Mouse (Mus musculus) cerebral cortex, adult 2 months (tissue): Measurements from ENCODE around the gene Inafm2.

ENCODE experiments used
- WGBS: fragments of 180-500 bp; shearing (Covaris S2); methylation state at CpG from one replicate; pipeline ENCODE4 v1.1.7; 2018; 5-methylcytosine and 5-hydroxymethylcytosine counted together

Gene Inafm2

DNA sequence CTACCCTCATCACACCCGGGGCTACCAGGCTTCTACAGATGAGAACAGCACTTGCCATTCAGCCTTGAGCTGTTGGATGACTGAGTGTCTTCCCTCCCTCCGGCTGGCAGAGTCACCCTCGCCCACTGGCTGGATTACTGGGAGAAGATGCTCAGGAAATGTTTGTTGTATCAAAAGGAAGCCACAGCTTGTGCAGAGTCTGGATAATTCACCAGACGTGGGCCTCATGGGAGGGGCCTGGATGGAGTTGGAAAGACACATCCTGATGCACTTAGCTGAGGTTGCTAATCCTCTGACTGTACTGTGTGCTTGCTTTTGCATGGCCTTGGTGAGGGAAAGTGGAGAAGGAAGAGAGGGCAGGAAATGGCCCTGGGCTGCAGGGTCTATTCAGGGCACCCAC is 10.5 kb downstream of the Inafm2 start:
- 64% methylated on average over 4 of the region's 4 CpGs for WGBS

DNA sequence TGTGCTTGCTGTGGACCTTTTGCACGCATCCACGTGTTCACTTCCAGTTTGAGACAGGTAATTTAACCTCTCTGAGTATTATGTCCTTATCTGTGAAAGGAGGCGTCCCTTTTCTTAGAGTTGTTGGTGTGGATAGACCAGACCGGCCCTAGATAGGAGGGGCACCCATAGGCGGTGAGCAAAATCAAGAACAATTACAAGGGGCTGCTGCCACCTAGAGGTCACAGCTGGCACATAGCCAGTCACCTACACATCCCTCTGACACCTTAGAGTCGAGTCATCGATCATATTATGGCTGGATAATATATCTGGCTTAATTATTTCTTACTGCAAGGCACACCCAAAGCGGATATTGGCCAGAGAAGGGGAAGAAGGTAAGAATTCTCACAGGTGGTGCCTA is 14.3 kb downstream of the Inafm2 start:
- 47% methylated on average over 8 of the region's 8 CpGs for WGBS

DNA sequence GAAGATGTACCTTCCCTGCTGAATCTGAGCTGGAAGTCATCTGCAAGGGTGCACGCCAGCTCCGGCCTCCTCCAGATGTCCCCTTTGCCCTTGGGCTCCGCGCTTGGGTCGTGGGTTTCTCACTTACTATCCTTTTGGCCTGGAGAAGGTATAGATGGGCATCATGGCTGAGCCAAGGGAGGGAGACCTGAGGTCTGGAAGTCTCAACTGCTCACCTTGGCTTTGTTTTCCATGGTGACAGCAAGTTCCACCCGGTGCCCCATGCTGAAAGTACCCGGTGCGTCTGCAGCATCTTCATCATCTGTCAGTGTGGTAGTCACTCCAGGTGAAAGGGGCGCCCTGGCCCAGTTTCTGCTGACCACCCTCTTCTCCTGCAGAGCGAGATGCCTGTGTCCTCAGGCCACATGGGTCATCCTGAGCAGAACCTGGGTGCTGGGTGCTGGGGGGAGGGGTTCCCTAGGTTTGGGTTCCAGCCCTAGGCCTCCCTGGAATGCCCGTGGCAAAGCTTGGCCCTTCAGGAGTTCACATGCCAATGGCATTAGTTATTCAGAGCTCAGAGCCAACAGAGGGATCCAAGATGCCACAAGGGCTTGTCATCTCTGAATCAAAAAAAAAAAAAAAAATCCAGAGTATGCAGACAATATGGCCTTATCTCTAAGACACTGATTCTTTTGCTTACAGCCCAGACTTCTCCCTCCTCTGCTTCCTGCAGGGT is 14.9 kb downstream of the Inafm2 start:
- WGBS, result 90% methylated on average over 11 of the region's 11 CpGs

DNA sequence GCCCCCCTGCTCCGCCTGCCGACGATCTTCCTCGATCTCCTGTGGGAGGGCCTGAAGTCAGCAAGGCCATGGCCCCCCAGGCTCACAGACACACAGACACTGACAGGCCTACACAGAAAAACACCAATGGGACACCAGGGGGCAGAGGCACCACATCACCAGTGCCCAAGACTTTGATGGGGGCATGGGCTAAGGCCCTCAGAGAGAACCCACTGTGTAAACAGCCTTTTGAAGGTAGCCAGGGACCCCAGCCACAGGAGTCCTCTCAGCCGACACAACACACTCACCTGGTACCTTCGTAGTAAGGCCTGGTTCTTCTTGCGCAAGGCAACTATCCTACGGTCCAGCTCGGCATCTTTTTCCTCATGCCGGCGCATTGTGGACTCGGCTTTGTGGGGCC is 15.8 kb downstream of the Inafm2 start:
- 85% methylated on average over 12 of the region's 12 CpGs for WGBS

DNA sequence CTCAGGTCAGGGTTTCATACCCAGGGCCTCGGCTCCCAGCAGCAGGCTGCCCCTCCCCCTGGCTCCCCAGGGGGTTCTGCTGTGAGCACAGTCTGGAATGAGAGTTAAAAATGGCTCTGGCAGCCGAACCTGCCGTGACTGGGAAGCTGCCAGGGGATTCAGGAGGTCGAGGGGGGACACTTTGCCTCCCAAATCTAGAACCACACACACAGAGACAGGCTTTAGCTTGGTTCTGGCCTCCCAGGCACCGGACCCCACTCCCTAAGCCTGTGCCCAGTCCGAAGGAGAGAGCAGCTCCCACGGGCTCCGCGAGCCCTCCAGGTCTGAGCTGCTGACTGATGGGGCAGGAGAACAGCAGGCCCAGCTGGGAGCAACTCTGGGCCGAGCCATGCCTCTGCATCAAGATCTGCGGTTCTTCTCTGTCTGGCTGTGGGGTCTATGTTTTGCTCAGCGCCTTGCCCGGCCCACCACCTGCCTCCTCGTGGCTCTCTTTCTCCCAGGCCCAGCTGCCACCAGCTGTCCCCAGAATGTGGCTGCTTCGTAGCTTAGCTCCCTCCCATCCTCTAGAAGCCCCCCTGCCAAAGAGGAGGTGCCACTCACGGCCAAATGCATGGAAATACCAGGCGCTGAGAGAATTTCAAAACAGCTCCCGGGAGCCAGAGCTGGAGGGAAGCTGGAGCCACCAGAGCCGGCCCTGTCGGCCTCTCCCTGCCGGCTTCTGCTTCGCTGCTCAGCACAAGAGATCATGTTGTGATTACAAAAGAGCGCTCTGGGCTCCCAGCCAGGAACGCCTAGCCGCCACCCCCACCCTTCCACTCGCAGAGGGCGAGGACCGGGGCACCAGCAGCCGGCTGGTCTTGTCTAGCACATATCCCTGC is 16.6 kb downstream of the Inafm2 start, which contains the start of gene Ccdc9b:
Ccdc9b (minus strand) TSS at position 756 of the 878 bp plus-strand sequence.
- 10% methylated on average over 29 of the region's 29 CpGs for WGBS

DNA sequence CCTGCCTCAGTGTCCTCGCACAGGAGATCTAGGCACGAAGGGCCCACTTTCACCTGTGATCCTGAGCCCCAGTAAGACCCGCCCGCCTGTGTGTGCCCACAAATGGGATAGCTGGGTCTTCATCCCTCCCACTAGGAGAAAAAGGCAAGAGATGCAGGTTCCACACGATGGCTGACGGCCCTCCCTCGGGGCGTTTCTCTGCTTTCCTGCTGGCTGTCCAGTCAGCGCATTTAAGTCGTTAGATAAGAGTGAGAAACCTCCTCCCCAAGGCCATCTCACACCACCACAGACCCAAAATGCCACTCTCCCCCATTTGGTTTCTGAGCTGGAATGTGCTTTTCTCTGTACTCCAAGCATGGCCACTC is 17.2 kb downstream of the Inafm2 start:
- WGBS, result 32% methylated on average over 10 of the region's 10 CpGs

DNA sequence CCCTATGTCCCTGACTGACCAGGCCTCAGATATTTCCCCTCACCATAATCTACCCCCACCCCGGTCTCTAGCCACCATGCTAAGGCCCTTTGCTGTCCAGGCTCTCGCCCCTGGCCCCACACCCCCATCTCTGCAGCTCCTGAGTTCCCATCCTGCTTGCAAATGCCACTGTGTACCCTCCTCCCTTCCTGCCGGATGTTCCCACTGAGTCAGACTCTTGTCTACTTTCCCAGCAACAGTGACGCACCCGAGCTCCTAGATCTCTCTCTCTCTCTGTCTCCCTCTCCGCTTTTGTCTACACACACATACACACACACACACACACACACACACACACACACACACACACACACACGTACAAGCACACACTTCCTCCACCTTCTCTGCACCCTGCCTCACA is 17.9 kb downstream of the Inafm2 start:
- WGBS, result 43% methylated on average over 7 of the region's 7 CpGs

DNA sequence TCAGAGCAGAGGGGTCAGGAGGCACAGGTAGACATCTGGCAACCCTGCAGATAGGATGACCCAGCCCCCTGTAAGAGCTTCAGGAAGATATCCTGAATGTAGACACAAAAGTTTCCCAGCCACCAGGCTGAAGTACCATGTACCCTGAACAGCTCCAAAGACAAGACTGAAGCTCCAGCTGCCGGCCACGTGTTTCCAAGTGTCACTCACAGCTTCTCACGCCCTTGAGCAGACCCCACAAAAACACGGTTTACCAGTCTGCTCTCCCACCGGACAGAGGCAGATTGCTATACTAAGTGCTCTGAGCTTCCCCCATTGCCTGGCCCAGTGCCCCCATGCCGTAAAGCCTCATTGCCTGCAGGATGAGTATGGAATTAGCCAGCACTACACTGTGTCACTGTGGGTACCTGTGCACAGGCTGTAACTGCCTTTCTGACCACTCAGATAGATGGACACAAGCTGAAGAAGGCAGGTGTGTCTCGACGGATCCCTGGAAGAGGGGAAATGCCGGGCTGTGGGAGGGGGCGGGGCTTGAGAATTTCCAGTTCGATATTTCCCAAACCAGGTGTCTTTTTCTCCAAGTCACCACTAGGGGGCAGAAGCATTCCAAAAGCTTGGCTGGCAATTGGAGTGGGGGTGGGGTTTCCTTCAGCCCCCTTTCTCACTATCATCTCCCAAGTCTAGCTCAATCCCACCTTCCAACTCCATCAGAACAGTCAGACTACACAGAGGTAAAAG is 18.7 kb downstream of the Inafm2 start:
- WGBS, result 22% methylated on average over 11 of the region's 11 CpGs

DNA sequence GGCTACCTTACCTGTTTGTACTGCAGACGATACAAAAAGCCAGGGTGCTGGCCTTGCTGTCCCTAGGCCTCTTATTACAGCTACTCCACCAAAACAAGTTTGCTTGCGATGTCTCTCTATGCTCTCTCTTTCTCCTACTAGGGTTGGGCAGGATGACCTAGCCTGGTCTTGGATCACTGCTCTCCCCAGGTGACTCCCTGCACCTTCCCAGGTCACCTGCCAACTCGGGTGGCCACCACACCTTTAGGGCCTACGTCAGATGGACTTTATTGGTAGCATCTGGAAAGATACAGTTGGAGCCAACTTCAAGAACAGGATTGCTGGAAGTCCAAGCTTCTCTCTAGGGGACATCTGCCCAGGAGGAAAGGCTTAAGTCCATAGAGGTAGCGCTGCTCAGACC is 19.3 kb downstream of the Inafm2 start:
- WGBS, result 90% methylated on average over 5 of the region's 5 CpGs

DNA sequence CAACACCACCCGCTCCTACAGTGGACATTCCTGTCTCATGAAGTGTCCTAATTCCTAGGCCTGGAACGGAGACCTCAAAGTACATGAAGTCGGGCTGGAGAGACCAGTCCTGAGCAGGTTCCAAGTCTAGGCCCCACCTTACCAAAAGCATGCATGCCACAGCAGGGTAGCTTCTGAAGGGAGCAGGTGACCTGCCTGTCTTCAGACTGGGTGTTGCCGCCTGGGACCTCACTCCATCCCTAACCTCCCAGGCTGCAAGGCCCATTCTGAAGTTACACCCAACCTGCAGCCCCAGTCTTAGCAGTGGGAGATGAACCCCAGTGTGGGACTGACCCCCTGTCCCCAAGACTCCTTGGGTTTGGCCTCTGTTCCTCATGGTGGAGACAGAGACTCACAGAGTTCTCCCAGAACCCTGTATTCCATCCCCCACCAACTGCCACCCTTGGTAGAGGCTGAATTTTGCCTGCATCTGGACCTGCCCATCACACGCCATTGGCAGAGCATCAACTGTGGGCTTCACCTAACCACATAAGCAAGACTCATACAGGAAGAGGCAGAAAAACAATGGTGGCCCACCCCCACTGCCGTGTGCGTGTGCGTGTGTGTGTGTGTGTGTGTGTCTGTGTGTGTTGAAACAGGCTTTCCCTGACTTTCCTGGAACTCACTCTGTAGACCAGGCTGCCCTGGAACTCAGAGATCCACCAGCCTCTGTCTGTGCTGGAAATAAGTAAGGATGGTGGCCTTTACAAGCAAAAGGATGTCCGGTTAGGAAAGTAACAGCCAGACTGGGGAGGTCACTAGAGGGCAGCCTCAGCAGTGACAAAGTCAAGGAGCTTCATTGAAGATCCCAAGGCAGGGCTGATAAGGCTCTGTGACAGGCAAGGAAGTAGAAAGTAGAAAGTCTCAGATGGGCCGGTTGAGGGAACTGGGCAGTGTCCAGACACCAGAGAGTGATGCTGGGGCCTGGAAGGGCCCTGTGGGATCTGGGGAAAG is 20.8 kb downstream of the Inafm2 start:
- 85% methylated on average over 10 of the region's 10 CpGs for WGBS

DNA sequence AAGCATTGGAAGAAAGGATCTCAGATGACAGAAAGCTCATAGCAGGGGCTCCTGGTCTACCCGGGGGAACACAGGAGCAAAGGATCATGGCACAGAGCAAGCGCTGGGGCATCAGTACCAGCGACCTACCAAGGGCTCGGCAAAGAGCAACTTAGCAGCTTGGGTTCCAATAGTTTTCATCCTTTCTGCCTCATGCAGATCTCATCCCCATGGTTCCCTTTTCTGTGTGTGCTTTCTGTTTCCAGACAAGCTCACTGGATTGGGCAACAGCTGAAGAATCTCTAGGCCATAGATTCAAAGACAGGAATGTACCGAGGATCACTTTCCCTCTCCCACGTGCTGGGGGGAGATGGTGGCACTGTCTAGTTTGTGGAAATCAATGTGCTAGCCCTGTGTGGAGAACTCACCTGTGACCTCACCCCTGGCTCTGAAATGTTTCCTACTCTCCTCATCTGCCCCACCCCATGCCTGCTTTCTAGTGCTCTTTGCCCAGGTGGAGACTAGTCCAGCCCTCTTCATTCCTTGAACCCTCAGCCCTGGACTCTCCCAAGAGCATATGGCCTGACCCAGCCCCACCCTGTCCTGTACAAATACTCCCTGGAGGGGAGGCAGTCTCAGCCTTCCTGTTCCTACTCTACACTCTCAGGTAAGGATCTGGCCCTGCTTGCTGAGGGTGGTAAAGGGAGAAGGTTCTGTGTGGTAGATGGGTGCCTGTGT is 26.8 kb downstream of the Inafm2 start, which contains the start of gene Phgr1:
Phgr1 (plus strand) TSS at position 612 of the 717 bp plus-strand sequence.
- WGBS, result 84% methylated on average over 6 of the region's 6 CpGs

DNA sequence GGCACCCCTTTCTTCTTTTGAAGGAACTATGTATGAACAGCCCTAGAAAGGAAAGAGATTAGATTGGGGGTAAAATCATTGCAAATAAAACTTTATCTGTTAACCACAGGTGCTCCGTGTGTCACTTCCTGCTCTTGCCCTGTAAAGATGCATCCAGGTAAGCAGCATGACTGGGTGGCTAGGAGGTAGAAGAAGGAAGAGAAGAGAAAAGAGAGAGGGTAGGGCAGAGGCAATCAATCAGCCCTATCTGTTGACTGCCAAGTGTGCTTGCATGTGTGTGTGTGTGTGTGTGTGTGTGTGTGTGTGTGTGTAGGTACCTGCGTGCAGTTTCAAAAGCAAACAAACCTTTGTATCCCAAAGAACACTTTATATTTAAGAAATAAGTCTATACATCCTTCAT is 29.0 kb downstream of the Inafm2 start:
- 96% methylated on average over 2 of the region's 2 CpGs for WGBS

DNA sequence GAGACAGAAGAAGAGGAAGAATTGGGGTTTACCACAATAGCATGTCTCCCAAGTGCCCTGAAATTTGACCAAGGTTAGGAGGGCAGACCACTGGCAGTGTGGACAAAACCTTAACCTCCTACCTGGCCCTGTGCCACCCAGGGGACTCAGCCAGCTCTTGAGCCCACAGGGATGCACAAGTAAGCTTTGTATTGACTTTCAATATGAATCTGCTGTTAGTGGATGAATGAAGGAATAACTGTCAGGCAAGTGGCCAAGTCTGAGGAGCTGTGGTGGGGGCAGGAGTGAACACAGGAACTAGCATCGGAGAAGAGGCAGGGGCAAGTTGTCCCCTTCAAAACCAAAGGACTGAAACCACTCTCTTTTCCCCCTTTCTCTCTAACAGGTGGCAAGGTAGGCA is 29.8 kb downstream of the Inafm2 start:
- 38% methylated on average over 1 of the region's 1 CpGs for WGBS

DNA sequence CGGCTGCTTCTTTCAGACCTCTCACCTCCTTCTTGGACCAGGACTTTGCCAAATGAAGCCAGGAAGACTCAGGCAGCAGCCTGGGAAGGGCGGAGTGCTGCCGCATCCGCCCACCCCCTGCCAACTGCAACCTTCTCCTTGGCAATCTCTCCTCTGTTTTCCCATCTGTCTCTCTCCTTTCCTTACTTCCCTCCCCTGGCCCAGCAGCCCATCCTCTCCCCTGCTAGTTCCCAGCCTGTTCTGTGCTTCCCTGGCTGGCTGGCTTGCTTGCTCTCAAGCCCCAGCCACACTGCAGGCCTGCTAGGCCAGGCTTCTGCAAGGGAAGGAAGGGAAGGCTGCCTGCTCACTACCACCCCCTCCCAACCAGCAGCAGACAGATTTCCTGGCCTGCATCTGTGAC is 30.3 kb downstream of the Inafm2 start:
- 28% methylated on average over 4 of the region's 4 CpGs for WGBS

DNA sequence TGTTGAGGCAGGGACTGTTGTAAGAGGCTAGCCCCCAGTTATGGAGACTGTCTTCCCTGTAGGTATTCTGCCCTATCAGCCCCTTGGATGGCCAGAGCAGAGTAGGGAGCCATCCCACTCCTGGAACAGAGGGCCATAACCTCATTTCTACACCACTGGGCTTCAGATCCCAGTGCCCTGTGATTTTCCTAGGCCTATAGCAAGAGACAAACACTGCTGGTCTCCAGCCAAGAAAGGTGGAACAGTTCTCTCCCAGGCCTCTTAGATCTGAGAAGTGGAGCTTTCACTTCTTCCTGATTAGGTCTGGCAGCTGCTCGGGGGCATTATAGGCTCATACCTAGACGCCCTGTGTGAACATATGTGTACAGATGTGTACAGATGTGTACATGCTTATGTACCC is 30.7 kb downstream of the Inafm2 start:
- WGBS, result 79% methylated on average over 2 of the region's 2 CpGs

DNA sequence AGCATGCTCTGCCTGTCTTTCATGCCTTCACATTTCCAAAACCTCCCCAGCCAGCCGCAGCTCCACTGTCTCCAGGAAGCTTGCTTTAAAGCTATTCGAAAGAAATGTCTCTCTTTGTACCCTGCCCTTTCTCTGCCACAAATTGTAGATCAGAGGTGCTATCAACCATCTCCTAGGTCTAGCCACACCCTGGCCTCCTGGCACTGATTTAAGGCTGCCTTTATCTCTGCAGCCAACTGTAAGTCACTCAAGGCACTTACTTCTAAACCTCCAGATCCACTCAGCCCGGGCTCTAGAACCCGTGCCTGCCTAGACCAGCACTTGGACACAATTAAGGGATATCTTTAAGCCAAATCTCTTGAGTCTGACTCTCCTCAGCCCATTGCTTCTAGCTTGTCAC is 32.9 kb downstream of the Inafm2 start:
- 88% methylated on average over 4 of the region's 4 CpGs for WGBS

DNA sequence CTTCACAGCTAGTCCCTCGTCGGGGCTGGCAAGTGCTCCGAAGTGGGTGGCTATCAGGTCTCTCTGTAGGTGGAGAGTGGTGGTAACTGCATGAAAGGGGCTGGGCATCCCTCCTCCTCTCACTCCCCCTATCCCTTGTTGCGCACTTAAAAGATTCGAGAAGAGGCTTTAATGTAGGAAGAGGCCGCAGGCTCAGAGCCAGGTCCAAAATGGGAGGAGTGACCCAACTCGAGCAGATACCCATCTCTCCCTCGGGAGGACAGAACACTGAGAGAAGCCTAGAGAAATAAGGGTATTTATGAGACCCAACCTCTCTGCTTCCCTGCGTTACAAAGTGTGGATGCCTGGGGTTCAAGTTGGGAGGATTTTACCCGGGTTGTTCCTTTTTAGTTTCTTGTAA is 33.5 kb downstream of the Inafm2 start:
- WGBS, result 8% methylated on average over 10 of the region's 10 CpGs

DNA sequence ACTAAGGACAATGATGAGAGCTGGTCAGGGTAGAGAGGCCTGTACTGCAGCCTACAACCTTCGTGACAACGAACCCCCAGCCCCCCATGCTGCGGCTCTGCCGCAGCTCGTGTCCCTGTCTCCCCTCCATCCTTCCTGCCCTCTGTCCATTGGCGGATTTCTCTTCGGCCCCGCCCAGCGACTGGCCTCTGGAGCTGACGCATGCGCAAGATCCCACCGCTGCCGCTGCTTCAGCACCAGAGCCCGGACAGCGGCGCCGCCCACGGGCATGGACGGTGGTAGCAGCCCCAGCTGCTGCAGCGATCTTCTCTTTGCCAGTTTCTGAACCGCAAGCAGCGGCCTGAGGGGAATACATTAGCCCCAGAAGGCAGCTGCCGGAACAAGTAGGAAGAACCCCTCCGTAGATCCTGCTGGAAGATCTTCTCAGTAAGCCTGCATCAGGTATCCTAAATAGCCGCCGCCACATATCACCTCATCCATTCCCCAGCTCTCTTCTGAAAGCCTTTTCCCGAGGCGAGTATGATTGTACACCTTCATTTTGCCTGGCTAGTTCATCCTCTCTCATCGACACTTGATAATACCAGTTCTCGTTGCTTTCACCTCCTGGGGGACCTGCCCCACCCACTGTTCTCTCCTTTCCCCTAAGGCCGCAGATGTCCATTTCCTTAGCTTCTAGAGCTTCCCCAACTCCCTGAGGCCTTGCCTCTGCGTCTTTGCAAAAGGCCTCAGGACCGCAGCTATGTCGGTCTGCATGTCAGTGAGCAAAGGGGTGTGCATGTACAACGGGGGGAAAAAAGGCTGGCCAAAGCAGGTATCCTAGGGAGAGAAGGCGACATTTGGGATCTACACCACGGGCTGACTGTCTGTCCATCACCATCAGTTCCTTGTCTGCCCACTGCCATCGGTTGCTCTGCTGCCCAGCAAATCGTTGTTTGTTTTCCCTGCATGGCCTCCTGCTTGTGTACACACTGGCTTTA is 34.2 kb downstream of the Inafm2 start, which contains the start of gene Disp2:
Disp2 (plus strand) TSS at position 216 of the 977 bp plus-strand sequence.
- 7% methylated on average over 39 of the region's 39 CpGs for WGBS

DNA sequence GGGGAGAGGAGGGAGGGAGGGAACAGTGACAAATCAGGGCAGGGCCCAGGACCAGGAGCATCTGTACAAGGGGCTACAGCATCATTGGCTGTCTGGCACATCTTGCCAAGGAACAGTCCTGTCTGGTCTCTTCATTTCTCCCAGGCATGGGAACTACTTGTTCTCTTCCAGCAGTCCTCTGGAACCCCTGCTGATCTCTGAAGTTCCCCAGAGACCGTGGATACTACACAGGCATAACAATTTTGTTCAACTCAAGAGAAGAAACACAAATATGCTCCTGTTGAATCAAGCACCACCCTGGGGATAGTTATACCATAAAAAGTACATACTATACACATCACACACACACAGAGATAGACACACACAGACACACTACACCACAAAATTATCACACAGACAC is 35.6 kb downstream of the Inafm2 start:
- WGBS, result 59% methylated on average over 1 of the region's 1 CpGs
